Mouse (Mus musculus) neural tube, embryonic 14.5 days (tissue): ENCODE data around the gene Sulf2. TPM values are rescaled to one million over a fixed set of nuclear protein-coding genes. Genes with fewer than 3 reads are reported as not detected.

Experiments
- ATAC-seq: fragments of 200-750 bp; cut with Nextera tagmentation; 2 replicates; pipeline ENCODE4 v1.8.0; 2017; ENCODE audit warnings: low read depth, mild to moderate bottlenecking, moderate TSS enrichment, moderate library complexity
- H3K27ac ChIP-seq: fragments of 300-500 bp; sonication (generic); 2 replicates; pipeline ENCODE4 v1.5.1; 2014; ENCODE audit warnings: low read depth, mild to moderate bottlenecking, control low read depth, low read length, moderate library complexity, mixed read lengths
- H3K27me3 ChIP-seq: fragments of 300-500 bp; sonication (generic); 2 replicates; pipeline ENCODE4 v1.6.1; 2014; ENCODE audit warnings: low read length; ENCODE audit not compliant: control insufficient read depth, insufficient read depth
- H3K36me3 ChIP-seq: fragments of 300-500 bp; sonication (generic); 2 replicates; pipeline ENCODE4 v1.6.1; 2014; ENCODE audit warnings: low read length, mixed read lengths; ENCODE audit not compliant: control insufficient read depth, insufficient read depth
- H3K4me1 ChIP-seq: fragments of 300-500 bp; sonication (generic); 2 replicates; pipeline ENCODE4 v1.6.1; 2014; ENCODE audit warnings: low read length; ENCODE audit not compliant: control insufficient read depth, insufficient read depth
- H3K4me2 ChIP-seq: fragments of 300-500 bp; sonication (generic); 2 replicates; pipeline ENCODE4 v1.6.1; 2014; ENCODE audit warnings: mild to moderate bottlenecking, low read depth, low read length, control low read depth
- H3K4me3 ChIP-seq: fragments of 300-500 bp; sonication (generic); 2 replicates; pipeline ENCODE4 v1.5.1; 2014; ENCODE audit warnings: low read depth, low read length, control low read depth, mixed read lengths
- H3K9ac ChIP-seq: fragments of 300-500 bp; sonication (generic); replicated peaks from 2 replicates; pipeline ENCODE4 v1.6.1; 2014; ENCODE audit warnings: low read depth, mild to moderate bottlenecking, control low read depth, low read length, mixed read lengths
- H3K9me3 ChIP-seq: fragments of 300-500 bp; sonication (generic); 2 replicates; pipeline ENCODE4 v1.6.1; 2016; ENCODE audit warnings: low read length; ENCODE audit not compliant: control insufficient read depth
- WGBS: fragments of 180-500 bp; shearing (Covaris S2); extraction: QIAGEN DNeasy Blood & Tissue Kit; methylation state at CpG from one replicate; pipeline ENCODE4 v1.1.7; 2014; 5-methylcytosine and 5-hydroxymethylcytosine counted together
- polyA plus RNA-seq: library from polyadenylated mRNA; unstranded; fragments of >200 nt; fragmentation: Nextera tagmentation; extraction: Ambion mirVana; gene quantifications from 2 replicates; pipeline ENCODE4 v1.2.1, GENCODE M21; 2014

Sulf2 gene
- polyA plus RNA-seq, 1 experiment from 2014 or later: 141 TPM

GRCm38 (mm10) chr2:166074322-166074721, 81.1 kb downstream of the Sulf2 start:
- H3K36me3 ChIP-seq: peaks cover 28% of the 10 kb centered on the region

GRCm38 (mm10) chr2:166073082-166073481, 82.4 kb downstream of the Sulf2 start:
- Histone ChIP-seq H3K27me3 (no peaks in the 10 kb centered on the region), H3K9me3 (no peaks in the 10 kb centered on the region), H3K4me1 (no peaks in the 10 kb centered on the region), H3K9ac (no peak overlapping the region), H3K36me3 (peaks cover 26% of the 10 kb centered on the region), H3K27ac (no peak overlapping the region), H3K4me3 (no peak overlapping the region), H3K4me2 (no peak overlapping the region)
- no peak for ATAC-seq
- WGBS: 86% methylated on average over 10 of the region's 10 CpGs

More at GRCm38 (mm10) chr2:166074322-166074721, 81.1 kb downstream of the Sulf2 start:
- Histone ChIP-seq H3K27ac (no peak overlapping the region), H3K27me3 (no peaks in the 10 kb centered on the region), H3K9me3 (no peaks in the 10 kb centered on the region), H3K4me1 (no peaks in the 10 kb centered on the region), H3K9ac (no peak overlapping the region), H3K4me2 (no peak overlapping the region), H3K4me3 (no peak overlapping the region)
- WGBS: 59% methylated on average over 6 of the region's 6 CpGs
- ATAC-seq: no peak

GRCm38 (mm10) chr2:166071889-166072288, 83.6 kb downstream of the Sulf2 start:
- Histone ChIP-seq H3K4me2 (no peak overlapping the region), H3K9ac (no peak overlapping the region), H3K4me3 (no peak overlapping the region), H3K27me3 (no peaks in the 10 kb centered on the region), H3K4me1 (no peaks in the 10 kb centered on the region), H3K9me3 (no peaks in the 10 kb centered on the region), H3K36me3 (peaks cover 26% of the 10 kb centered on the region), H3K27ac (no peak overlapping the region)
- 83% methylated on average over 9 of the region's 9 CpGs for WGBS
- ATAC-seq: no peak

GRCm38 (mm10) chr2:166071481-166071880, 84.0 kb downstream of the Sulf2 start:
- no peak overlapping the region for H3K4me3 ChIP-seq
- H3K4me1 ChIP-seq: no peaks in the 10 kb centered on the region
- no peaks in the 10 kb centered on the region for H3K27me3 ChIP-seq
- 88% methylated on average over 5 of the region's 5 CpGs for WGBS
- ATAC-seq: no peak
- no peaks in the 10 kb centered on the region for H3K9me3 ChIP-seq
- H3K4me2 ChIP-seq: no peak overlapping the region
- peaks cover 28% of the 10 kb centered on the region for H3K36me3 ChIP-seq
- no peak overlapping the region for H3K9ac ChIP-seq
- no peak overlapping the region for H3K27ac ChIP-seq

- ATAC-seq: no peak
- no peak overlapping the region for H3K9ac ChIP-seq
- WGBS: 94% methylated on average over 7 of the region's 7 CpGs
- H3K4me2 ChIP-seq: no peak overlapping the region
- H3K9me3 ChIP-seq: no peaks in the 10 kb centered on the region
- H3K4me1 ChIP-seq: no peaks in the 10 kb centered on the region
- H3K4me3 ChIP-seq: no peak overlapping the region
- H3K27ac ChIP-seq: no peak overlapping the region
- no peaks in the 10 kb centered on the region for H3K27me3 ChIP-seq
- H3K36me3 ChIP-seq: peaks cover 36% of the 10 kb centered on the region
Measured at GRCm38 (mm10) chr2:166069738-166070137, 85.7 kb downstream of the Sulf2 start.

- Histone ChIP-seq H3K36me3 (peaks cover 36% of the 10 kb centered on the region), H3K4me3 (no peak overlapping the region), H3K4me2 (no peak overlapping the region), H3K27me3 (no peaks in the 10 kb centered on the region), H3K4me1 (no peaks in the 10 kb centered on the region), H3K9me3 (no peaks in the 10 kb centered on the region), H3K9ac (no peak overlapping the region), H3K27ac (no peak overlapping the region)
- no peak for ATAC-seq
- WGBS: 93% methylated on average over 5 of the region's 5 CpGs
Measured at GRCm38 (mm10) chr2:166069164-166069563, 86.3 kb downstream of the Sulf2 start.

- Histone ChIP-seq H3K4me3 (no peak overlapping the region), H3K4me1 (no peaks in the 10 kb centered on the region), H3K27me3 (no peaks in the 10 kb centered on the region), H3K9ac (no peak overlapping the region), H3K4me2 (no peak overlapping the region), H3K36me3 (peaks cover 32% of the 10 kb centered on the region), H3K9me3 (no peaks in the 10 kb centered on the region), H3K27ac (no peak overlapping the region)
- 89% methylated on average over 9 of the region's 9 CpGs for WGBS
- no peak for ATAC-seq
Measured at GRCm38 (mm10) chr2:166068261-166068660, 87.2 kb downstream of the Sulf2 start.

- H3K4me1 ChIP-seq: no peaks in the 10 kb centered on the region
- no peak overlapping the region for H3K9ac ChIP-seq
- no peak for ATAC-seq
- H3K36me3 ChIP-seq: peaks cover 26% of the 10 kb centered on the region
- 69% methylated on average over 4 of the region's 4 CpGs for WGBS
- H3K4me3 ChIP-seq: no peak overlapping the region
- no peak overlapping the region for H3K27ac ChIP-seq
- H3K27me3 ChIP-seq: no peaks in the 10 kb centered on the region
- H3K9me3 ChIP-seq: no peaks in the 10 kb centered on the region
- no peak overlapping the region for H3K4me2 ChIP-seq
Measured at GRCm38 (mm10) chr2:166066434-166066833, 89.0 kb downstream of the Sulf2 start.

- Histone ChIP-seq H3K27ac (no peak overlapping the region), H3K4me3 (no peak overlapping the region), H3K36me3 (peaks cover 26% of the 10 kb centered on the region), H3K27me3 (no peaks in the 10 kb centered on the region), H3K4me1 (no peaks in the 10 kb centered on the region), H3K9me3 (no peaks in the 10 kb centered on the region), H3K4me2 (no peak overlapping the region), H3K9ac (no peak overlapping the region)
- ATAC-seq: no peak
- 95% methylated on average over 8 of the region's 8 CpGs for WGBS
Measured at GRCm38 (mm10) chr2:166062431-166062830, 93.0 kb downstream of the Sulf2 start.

GRCm38 (mm10) chr2:166062008-166062407, 93.5 kb downstream of the Sulf2 start:
- Histone ChIP-seq H3K9me3 (no peaks in the 10 kb centered on the region), H3K4me2 (no peak overlapping the region), H3K9ac (no peak overlapping the region), H3K4me3 (no peak overlapping the region), H3K27ac (no peak overlapping the region), H3K4me1 (no peaks in the 10 kb centered on the region), H3K27me3 (no peaks in the 10 kb centered on the region), H3K36me3 (peaks cover 26% of the 10 kb centered on the region)
- 87% methylated on average over 1 of the region's 1 CpGs for WGBS
- no peak for ATAC-seq
